Mouse (Mus musculus) CD4-positive naive resting alpha-beta T cell, adult 76 days (primary cell): Measurements from ENCODE around the gene Gm21876. TPM values are rescaled to one million over a fixed set of nuclear protein-coding genes. Genes with fewer than 3 reads are reported as not detected.

Experiments
- total RNA-seq: library from RNA; stranded (reverse); gene quantifications from one replicate; pipeline ENCODE4 v1.2.4, GENCODE M21; 2023

Gm21876 gene
- not detected for total RNA-seq

GRCm38 (mm10) chrX:21175553-21175952 is at the start of gene Gm21876:
TSS of gene Gm21876 (minus strand) at chrX:21175653.

Other genes starting within 250 kb of the Gm21876 start
- 22.7 TPM for gene Cfp, start 244.1 kb downstream of the Gm21876 start, total RNA-seq
- 17.1 TPM for gene Elk1, start 225.0 kb downstream of the Gm21876 start, total RNA-seq
- 39.2 TPM for gene Uxt, start 213.6 kb downstream of the Gm21876 start, total RNA-seq
- gene Zfp182, start 113.3 kb downstream of the Gm21876 start, total RNA-seq, result 24.6 TPM
- not detected for gene Spaca5, start 107.2 kb downstream of the Gm21876 start, total RNA-seq
- 1.1 TPM for gene Zfp300, start 86.1 kb downstream of the Gm21876 start, total RNA-seq
- not detected for gene Ssxa1, start 59.8 kb downstream of the Gm21876 start, total RNA-seq